7 mouse cellular contexts compared by ENCODE assay signal in the genomic region with DNA sequence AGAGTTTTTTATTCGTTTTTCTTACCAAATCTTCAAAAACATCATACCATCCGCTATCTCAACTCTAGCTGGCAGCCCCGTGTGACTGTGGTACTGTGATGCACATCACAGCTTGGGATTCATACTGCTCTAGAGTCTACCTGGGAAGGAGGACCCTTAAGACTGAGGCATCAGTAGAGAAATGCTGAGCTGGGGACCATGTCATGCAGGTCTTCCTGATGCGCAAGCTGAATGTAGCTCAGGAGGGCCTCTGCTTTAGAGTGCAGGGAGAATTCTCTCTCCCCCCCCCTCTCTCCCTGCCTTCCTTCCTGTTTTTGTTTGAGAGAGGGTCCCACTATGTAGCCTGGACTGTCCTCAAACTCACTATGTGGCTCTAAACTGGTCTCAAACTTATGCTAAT. TPM values are rescaled to one million over a fixed set of nuclear protein-coding genes. Genes with fewer than 3 reads are reported as not detected.
DNase-seq lines count a peak whose midpoint lies in the region; ATAC-seq and TF ChIP-seq lines count a peak whose summit lies in the region.

No protein-coding gene starts in this region.

- peaks cover 22% of the 10 kb centered on the region for H3K36me3 ChIP-seq in lung, embryonic 14.5 days (ENCODE audit: insufficient read depth)
- H3K36me3 ChIP-seq in embryonic facial prominence, embryonic 15.5 days, result peaks cover 21% of the 10 kb centered on the region
- peaks cover 28% of the 10 kb centered on the region for H3K36me3 ChIP-seq in limb, embryonic 12.5 days
- peaks cover 20% of the 10 kb centered on the region for H3K36me3 ChIP-seq in neural tube, embryonic 15.5 days

- H3K9me3 ChIP-seq in lung, embryonic 14.5 days (ENCODE audit: low read depth, low read length), result no peaks in the 10 kb centered on the region
- no peaks in the 10 kb centered on the region for H3K9me3 ChIP-seq in embryonic facial prominence, embryonic 15.5 days (replicated peaks)
- no peaks in the 10 kb centered on the region for H3K9me3 ChIP-seq in limb, embryonic 12.5 days
- no peaks in the 10 kb centered on the region for H3K9me3 ChIP-seq in neural tube, embryonic 15.5 days (replicated peaks)

- no peaks in the 10 kb centered on the region for H3K27me3 ChIP-seq in lung, embryonic 14.5 days (ENCODE audit: insufficient read depth, low read length)
- H3K27me3 ChIP-seq in embryonic facial prominence, embryonic 15.5 days, result no peaks in the 10 kb centered on the region
- 0 out of 2 replicates have a peak, but pooled peaks cover 3% of the 10 kb centered on the region for H3K27me3 ChIP-seq in limb, embryonic 12.5 days
- H3K27me3 ChIP-seq in neural tube, embryonic 15.5 days (replicated peaks), result no peaks in the 10 kb centered on the region

- TF ChIP-seq CTCF in lung, embryonic 14.5 days (IDR thresholded peaks at IDR 0.05; ENCODE audit: low read depth), result no peak

- H3K9ac ChIP-seq in lung, embryonic 14.5 days, result peak overlapping the region; percentile 65; the same call in 1 of the 2 replicates
- H3K9ac ChIP-seq in embryonic facial prominence, embryonic 15.5 days, result no peak overlapping the region
- no peak overlapping the region for H3K9ac ChIP-seq in limb, embryonic 12.5 days (replicated peaks)
- H3K9ac ChIP-seq in neural tube, embryonic 15.5 days (replicated peaks), result no peak overlapping the region

- WGBS in lung, embryonic 14.5 days, result 60% methylated on average over 4 of the region's 4 CpGs
- WGBS in embryonic facial prominence, embryonic 15.5 days, result 60% methylated on average over 4 of the region's 4 CpGs
- WGBS in limb, embryonic 12.5 days, result 67% methylated on average over 4 of the region's 4 CpGs
- 66% methylated on average over 4 of the region's 4 CpGs for WGBS in neural tube, embryonic 15.5 days

- ATAC-seq in lung, embryonic 14.5 days (ENCODE audit: insufficient read depth), result no peak
- no peak for ATAC-seq in embryonic facial prominence, embryonic 15.5 days (ENCODE audit: insufficient number of reproducible peaks, low FRiP score, low TSS enrichment, low read depth)
- no peak for ATAC-seq in limb, embryonic 12.5 days (ENCODE audit: insufficient number of reproducible peaks, insufficient read depth, low FRiP score, low TSS enrichment, low read depth)
- ATAC-seq in neural tube, embryonic 15.5 days (ENCODE audit: low FRiP score), result no peak

- no peaks in the 10 kb centered on the region for H3K4me1 ChIP-seq in lung, embryonic 14.5 days (ENCODE audit: insufficient read depth)
- H3K4me1 ChIP-seq in embryonic facial prominence, embryonic 15.5 days, result peaks cover 16% of the 10 kb centered on the region; the same call in 1 of the 2 replicates
- H3K4me1 ChIP-seq in limb, embryonic 12.5 days (replicated peaks), result peaks cover 9% of the 10 kb centered on the region
- H3K4me1 ChIP-seq in neural tube, embryonic 15.5 days, result peaks cover 12% of the 10 kb centered on the region

- DNase-seq in lung, embryonic 14.5 days, result no peak
- no peak for DNase-seq in lung, postnatal 14 days
- no peak for DNase-seq in layer of hippocampus, adult 9-10 months (ENCODE audit: low spot score)
- DNase-seq in thymus, postnatal 36 days, result no peak

- peak overlapping the region; percentile 87 for H3K4me2 ChIP-seq in lung, embryonic 14.5 days
- H3K4me2 ChIP-seq in embryonic facial prominence, embryonic 15.5 days (replicated peaks), result peak overlapping the region; percentile 87
- H3K4me2 ChIP-seq in limb, embryonic 12.5 days, result peak overlapping the region; percentile 83
- H3K4me2 ChIP-seq in neural tube, embryonic 15.5 days, result peak overlapping the region; percentile 73

- H3K27ac ChIP-seq in lung, embryonic 14.5 days (ENCODE audit: low read depth), result no peak overlapping the region
- H3K27ac ChIP-seq in embryonic facial prominence, embryonic 15.5 days (replicated peaks), result no peak overlapping the region
- H3K27ac ChIP-seq in limb, embryonic 12.5 days, result no peak overlapping the region
- no peak overlapping the region for H3K27ac ChIP-seq in neural tube, embryonic 15.5 days (replicated peaks)

- H3K4me3 ChIP-seq in lung, embryonic 14.5 days (ENCODE audit: low read depth, low read length), result peak overlapping the region; percentile 56
- peak overlapping the region; percentile 55 for H3K4me3 ChIP-seq in embryonic facial prominence, embryonic 15.5 days (replicated peaks)
- H3K4me3 ChIP-seq in limb, embryonic 12.5 days (replicated peaks), result peak overlapping the region; percentile 52
- no peak overlapping the region for H3K4me3 ChIP-seq in neural tube, embryonic 15.5 days (replicated peaks)

RNA-seq across cellular contexts. Expression of gene Amz2, which starts 14.9 kb away (rescaled TPM):
- 41.5 and 45.6 TPM in 2 replicates for polyA plus RNA-seq in lung, embryonic 14.5 days (2014; fragmentation: Nextera tagmentation; extraction: Ambion mirVana)
- polyA plus RNA-seq in embryonic facial prominence, embryonic 15.5 days (2015; fragmentation: Nextera tagmentation; extraction: Ambion mirVana), result 45.5 and 46.5 TPM in 2 replicates
- polyA plus RNA-seq in limb, embryonic 12.5 days (2016; fragmentation: Nextera tagmentation; extraction: Ambion mirVana), result 43.2 and 46.8 TPM in 2 replicates
- 50.1 and 50.7 TPM in 2 replicates for polyA plus RNA-seq in neural tube, embryonic 15.5 days (2015; fragmentation: Nextera tagmentation; extraction: Ambion mirVana)

RNA-seq across cellular contexts. Expression of gene 9930022D16Rik, which starts 26.9 kb away (rescaled TPM):
- not detected in 2 replicates for polyA plus RNA-seq in lung, embryonic 14.5 days (2014; fragmentation: Nextera tagmentation; extraction: Ambion mirVana)
- not detected in 2 replicates for polyA plus RNA-seq in embryonic facial prominence, embryonic 15.5 days (2015; fragmentation: Nextera tagmentation; extraction: Ambion mirVana)
- polyA plus RNA-seq in limb, embryonic 12.5 days (2016; fragmentation: Nextera tagmentation; extraction: Ambion mirVana), result not detected in 2 replicates
- 0.05 TPM in 1 of 2 replicates, not detected in the other for polyA plus RNA-seq in neural tube, embryonic 15.5 days (2015; fragmentation: Nextera tagmentation; extraction: Ambion mirVana)

RNA-seq across cellular contexts. Expression of gene Arsg, which starts 32.5 kb away (rescaled TPM):
- 2.8 and 5.3 TPM in 2 replicates for polyA plus RNA-seq in lung, embryonic 14.5 days (2014; fragmentation: Nextera tagmentation; extraction: Ambion mirVana)
- polyA plus RNA-seq in embryonic facial prominence, embryonic 15.5 days (2015; fragmentation: Nextera tagmentation; extraction: Ambion mirVana), result 4.3 and 4.6 TPM in 2 replicates
- polyA plus RNA-seq in limb, embryonic 12.5 days (2016; fragmentation: Nextera tagmentation; extraction: Ambion mirVana), result 2.8 and 4.3 TPM in 2 replicates
- polyA plus RNA-seq in neural tube, embryonic 15.5 days (2015; fragmentation: Nextera tagmentation; extraction: Ambion mirVana), result 2.8 and 3.2 TPM in 2 replicates

RNA-seq across cellular contexts. Expression of gene Slc16a6, which starts 32.8 kb away (rescaled TPM):
- 5.4 and 5.9 TPM in 2 replicates for polyA plus RNA-seq in lung, embryonic 14.5 days (2014; fragmentation: Nextera tagmentation; extraction: Ambion mirVana)
- polyA plus RNA-seq in embryonic facial prominence, embryonic 15.5 days (2015; fragmentation: Nextera tagmentation; extraction: Ambion mirVana), result 7.4 and 7.5 TPM in 2 replicates
- 3.5 and 3.6 TPM in 2 replicates for polyA plus RNA-seq in limb, embryonic 12.5 days (2016; fragmentation: Nextera tagmentation; extraction: Ambion mirVana)
- polyA plus RNA-seq in neural tube, embryonic 15.5 days (2015; fragmentation: Nextera tagmentation; extraction: Ambion mirVana), result 3.7 and 4.2 TPM in 2 replicates
